Mouse (Mus musculus) cerebellum, postnatal 10 days (tissue): Measurements from ENCODE around the gene Adamtsl1.

Source experiments
- DNase-seq, 2 experiments: peaks; one replicate each; pipeline ENCODE4 v3.0.0; 2021; ENCODE audit warnings: mixed read lengths in 2 of 2

Adamtsl1 gene

GRCm38 (mm10) chr4:86068875-86069718 lies 555.1 kb downstream of the Adamtsl1 start:
- no peak for DNase-seq

- no peak for DNase-seq
These were observed 560.9 kb downstream of the Adamtsl1 start for GRCm38 (mm10) chr4:86074871-86075270.

DNA sequence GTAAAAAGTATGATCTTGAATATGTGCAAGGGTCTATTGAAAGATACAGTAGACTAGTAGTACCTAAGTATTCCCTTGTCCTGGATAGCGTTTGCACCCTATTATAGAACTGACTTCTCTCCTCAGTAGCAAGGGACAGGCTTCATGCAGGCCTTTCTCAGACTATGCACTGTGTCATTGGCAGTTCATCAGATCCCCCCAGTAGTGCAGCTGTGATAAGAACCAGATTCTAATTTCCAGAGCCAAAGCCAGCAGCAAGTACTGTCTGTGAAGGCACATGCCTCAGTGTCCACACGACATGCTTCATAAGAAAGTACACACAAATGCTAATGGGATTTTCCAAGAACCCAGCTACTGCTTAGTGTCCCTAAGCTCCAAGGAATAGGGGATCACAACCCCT lies 563.4 kb downstream of the Adamtsl1 start:
- DNase-seq, result peak; percentile 25 to 51

DNA sequence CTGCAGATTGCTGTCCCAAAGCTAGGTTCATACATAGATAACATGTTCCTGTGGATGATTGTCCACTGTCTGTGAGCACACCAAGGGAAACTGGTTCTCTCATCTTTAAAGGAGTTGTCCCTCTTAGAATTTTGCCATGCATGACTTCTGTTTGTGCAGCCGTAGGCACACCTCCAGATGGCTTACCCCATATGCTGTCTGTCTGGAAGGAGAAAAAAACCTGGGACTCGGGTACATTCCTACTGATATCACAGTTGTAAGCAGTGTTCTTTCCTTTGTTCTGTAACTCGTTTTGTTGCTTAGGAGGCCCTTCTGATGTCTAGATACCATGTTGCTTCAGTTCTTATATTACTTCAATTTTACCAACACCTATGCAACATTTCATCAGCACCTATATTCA lies 563.9 kb downstream of the Adamtsl1 start:
- DNase-seq, result peak; percentile 47 to 59

GRCm38 (mm10) chr4:86087508-86087907 lies 573.5 kb downstream of the Adamtsl1 start:
- DNase-seq, result no peak

- DNase-seq, result no peak
These were observed 589.2 kb downstream of the Adamtsl1 start for GRCm38 (mm10) chr4:86103207-86103606.

DNA sequence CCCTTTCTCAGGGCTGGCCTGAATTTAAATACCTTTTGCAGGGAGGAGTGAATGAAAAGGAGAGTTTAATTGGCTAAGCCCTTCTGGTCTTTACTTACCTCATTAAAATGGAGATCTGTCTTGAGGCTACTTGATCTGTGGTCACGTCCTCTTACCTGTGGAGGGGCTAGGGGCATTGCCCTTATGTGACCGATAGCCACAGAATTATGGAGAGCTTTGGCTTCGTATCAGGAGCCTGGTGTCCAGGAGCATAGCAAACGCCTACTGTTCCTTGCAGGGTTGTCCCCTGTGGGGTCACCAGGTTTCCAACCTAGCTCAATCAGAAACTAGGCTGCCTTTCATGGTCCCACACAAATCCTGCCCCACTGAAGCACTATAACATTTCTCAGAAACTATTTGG lies 594.4 kb downstream of the Adamtsl1 start:
- DNase-seq, result no peak

DNA sequence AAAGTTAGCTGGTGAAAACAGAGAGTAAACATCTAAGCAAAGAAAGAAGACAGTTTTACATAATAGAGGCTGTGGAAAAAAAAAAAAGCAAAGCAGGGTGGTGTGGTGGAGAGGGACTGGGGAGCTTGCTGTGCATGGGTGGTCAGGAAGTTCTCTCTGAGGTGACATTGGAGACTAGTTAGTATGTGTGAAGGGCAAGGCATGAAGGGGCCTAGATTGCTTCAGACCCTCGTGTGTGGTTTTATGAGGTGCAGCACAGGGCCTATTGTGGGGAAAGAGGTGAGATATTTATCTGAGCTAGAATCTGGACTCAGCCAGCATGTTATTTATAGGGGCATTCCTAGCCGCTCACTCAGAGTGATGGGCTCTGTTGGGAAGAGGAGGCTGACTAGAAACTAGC lies 605.1 kb downstream of the Adamtsl1 start:
- DNase-seq, result no peak

DNA sequence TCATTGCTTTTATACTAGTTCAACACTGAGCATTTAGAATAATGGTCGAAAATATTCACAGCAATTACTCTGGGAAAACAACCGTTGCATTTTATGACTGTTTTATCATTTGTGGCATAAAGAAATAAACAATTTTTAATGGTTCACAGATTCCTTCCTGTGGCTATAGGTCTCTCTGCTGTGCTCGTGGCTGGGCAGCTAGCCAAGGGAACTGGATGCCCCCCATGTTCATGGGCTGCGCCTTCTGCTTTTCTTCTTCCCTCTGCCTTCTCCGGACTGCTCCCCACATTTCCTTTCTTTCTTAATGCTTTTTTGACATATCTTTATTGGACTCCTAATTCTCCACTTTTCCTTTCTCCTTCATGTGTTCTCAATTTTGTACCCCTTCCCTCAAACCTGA lies 608.5 kb downstream of the Adamtsl1 start:
- DNase-seq, result peak; percentile 73 to 79

DNA sequence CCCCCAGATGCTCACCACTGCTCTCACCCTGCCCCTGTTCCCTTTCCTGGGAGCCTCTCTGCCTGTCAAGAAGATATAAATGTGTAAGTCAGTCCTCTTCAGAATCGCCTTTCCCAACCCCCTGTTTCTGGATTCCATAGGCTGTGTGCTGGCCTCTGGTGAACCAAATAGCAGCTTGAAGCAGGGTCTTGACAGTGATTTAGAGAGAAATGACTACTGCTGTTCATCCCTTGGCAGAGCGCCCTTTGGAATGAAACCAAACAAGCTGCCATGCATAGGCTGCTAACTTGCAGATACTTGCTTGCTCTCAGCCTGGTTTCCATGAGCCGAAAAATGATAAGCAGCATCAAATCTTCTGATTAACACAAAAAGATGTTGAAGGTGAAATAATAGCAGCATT lies 610.4 kb downstream of the Adamtsl1 start:
- peak; percentile 98 to 99 for DNase-seq

- no peak for DNase-seq
These were observed 612.7 kb downstream of the Adamtsl1 start for GRCm38 (mm10) chr4:86126636-86127035.

DNA sequence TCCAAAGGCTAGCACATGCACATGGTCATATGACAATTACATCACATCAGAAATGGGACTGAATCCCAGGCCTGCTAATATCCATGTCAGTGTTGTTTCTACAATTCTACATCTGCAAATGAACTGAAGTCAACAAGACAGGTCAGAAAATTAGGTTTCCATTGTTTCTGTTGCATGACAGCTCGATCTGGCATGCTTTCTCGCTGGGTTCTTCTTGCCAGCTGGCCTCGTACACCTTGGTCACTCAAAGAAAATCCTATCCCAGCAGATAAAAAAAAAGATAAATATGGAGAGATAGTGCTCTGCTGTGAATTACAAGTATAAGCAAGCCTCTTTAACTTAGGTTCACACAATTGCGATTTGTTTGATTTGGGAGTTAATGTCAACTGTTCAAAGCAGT lies 644.6 kb downstream of the Adamtsl1 start:
- peak; percentile 52 to 61 for DNase-seq

- DNase-seq, result no peak
These were observed 645.4 kb downstream of the Adamtsl1 start for GRCm38 (mm10) chr4:86159362-86159761.

DNA sequence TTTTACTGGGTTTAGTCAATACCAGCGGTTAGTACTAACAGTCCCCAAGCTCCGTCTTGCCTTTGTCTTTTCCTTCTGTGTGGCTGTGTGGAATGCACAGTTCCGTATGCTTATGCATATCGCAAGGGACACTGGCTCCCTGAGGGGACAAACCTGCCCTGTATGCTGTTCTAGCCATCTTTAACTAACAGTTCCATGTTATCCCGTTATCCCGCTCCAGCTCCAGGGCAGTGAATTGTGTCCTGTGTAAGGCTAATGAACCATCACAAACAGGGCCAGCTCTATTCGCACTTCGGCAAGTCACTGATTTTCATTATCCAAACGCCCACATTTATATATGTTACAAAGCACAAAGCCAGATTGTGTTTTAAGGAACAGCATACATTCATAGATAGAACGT lies 656.8 kb downstream of the Adamtsl1 start:
- DNase-seq, result no peak

- no peak for DNase-seq
These were observed 657.5 kb downstream of the Adamtsl1 start for GRCm38 (mm10) chr4:86171461-86171860.

GRCm38 (mm10) chr4:86177471-86177870 lies 663.5 kb downstream of the Adamtsl1 start:
- DNase-seq, result no peak

GRCm38 (mm10) chr4:86178116-86178515 lies 664.1 kb downstream of the Adamtsl1 start:
- DNase-seq, result peak; percentile 59 to 61

DNA sequence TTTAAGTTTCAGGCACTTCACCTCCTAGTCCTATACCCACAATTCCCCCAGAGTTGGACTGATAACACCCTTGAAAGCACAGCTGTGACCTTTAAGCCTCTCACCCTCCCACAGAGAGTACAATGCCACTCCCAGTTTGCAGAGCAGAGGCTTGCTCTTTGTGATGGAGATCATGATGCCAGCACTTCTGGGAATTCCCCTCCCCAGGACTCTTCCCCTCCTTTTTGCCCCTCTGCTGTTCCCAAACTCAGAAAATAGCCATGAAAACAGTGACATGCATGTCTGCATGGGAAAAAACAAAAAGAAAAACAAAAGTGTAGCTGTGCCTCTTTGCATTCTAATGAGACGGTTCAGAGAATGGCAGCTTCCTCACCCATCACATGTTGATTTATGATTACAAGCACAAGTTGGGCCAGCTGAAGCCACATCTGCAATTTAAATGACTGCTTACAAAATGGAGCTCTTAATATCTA lies 669.8 kb downstream of the Adamtsl1 start:
- no peak for DNase-seq

- no peak for DNase-seq
These were observed 675.9 kb downstream of the Adamtsl1 start for GRCm38 (mm10) chr4:86189853-86190252.

GRCm38 (mm10) chr4:86191195-86191594 lies 677.2 kb downstream of the Adamtsl1 start:
- DNase-seq, result no peak

GRCm38 (mm10) chr4:86201766-86202165 lies 687.8 kb downstream of the Adamtsl1 start:
- peak; percentile 71 to 79 for DNase-seq

DNA sequence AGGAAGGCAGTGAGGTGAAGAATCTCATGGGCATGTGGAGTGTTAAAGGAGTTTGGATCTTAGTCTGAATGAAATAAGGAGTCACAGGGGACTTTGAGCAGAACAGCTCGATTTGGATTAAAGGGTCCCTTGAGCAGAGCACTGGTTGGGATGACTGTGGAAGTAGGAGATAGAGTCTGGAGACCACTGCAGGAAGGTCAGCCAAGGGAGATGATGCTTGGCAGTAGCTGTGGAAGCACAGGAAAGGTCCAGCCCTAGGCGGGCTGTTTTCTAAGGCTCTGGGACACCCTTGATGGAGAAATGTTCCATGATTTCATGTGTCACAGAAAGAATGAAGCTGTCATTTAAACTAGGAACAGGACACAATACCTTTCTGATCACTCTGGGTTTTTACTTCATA lies 689.3 kb downstream of the Adamtsl1 start:
- no peak for DNase-seq

DNA sequence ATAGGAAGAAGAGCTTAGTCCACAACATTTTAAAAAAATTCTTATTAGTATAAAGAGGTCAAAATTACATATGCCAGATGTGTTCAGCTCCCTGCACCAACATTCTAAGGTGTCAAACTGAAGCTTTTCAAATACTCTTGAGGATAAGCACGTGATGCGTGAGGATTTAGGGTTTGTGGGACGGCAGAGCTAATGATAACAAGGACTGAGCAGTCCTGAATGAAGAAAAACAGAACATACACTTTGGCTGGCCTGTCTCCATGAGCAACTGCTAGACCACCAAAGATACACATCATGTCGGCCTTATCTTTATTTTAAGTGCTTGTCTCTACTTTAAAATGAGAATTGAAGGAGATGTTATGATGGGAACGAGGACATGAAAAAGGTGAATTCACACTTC lies 710.9 kb downstream of the Adamtsl1 start:
- DNase-seq, result no peak

DNA sequence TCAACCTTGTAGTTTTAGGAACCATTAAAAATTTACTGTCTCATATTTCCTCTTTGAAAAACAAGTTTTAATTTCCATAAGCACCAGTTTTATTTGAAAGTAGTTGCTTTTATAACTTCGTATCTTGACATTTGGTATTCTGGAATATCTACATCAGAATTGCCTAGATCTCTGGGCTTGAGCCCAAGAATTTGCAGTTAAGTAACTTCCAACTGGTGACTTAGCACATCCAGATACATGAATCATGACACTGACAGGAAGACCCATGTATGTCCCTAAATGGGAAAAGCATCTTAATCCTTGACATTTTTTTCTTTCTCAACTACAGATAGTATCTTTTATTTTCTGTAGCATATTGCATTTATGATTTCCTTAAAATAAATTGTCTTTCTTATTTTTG lies 713.1 kb downstream of the Adamtsl1 start:
- no peak for DNase-seq

GRCm38 (mm10) chr4:86233197-86233596 lies 719.2 kb downstream of the Adamtsl1 start:
- DNase-seq, result no peak
